Comparison of ENCODE assay signal across 10 mouse cellular contexts in genomic region chr12:32208951-32209350, GRCm38 (mm10). TPM values are rescaled to one million over a fixed set of nuclear protein-coding genes. Genes with fewer than 3 reads are reported as not detected.
DNase-seq lines count a peak whose midpoint lies in the region; ATAC-seq and TF ChIP-seq lines count a peak whose summit lies in the region.
"Had no signal": no experiment of that assay in that cellular context is flagged by ENCODE, and none has a peak within 500 bp of the region (broad histone marks: within the 10 kb centered on the region; RNA-seq: fewer than 3 reads in every experiment).

No protein-coding gene starts in this region.

- no peaks in the 10 kb centered on the region for H3K36me3 ChIP-seq in heart, embryonic 14.5 days (ENCODE audit: control insufficient read depth, insufficient read depth, low read length)
- H3K36me3 ChIP-seq in heart, embryonic 10.5 days, result no peaks in the 10 kb centered on the region
- H3K36me3 ChIP-seq in liver, embryonic 14.5 days (replicated peaks; ENCODE audit: control insufficient read depth, insufficient read depth, low read depth), result no peaks in the 10 kb centered on the region
- H3K36me3 ChIP-seq: hindbrain, embryonic 15.5 days; limb, embryonic 12.5 days had no signal

- WGBS in heart, embryonic 14.5 days, result 57% methylated on average over 2 of the region's 2 CpGs
- WGBS in heart, embryonic 10.5 days, result 64% methylated on average over 2 of the region's 2 CpGs
- 18% methylated on average over 2 of the region's 2 CpGs for WGBS in liver, embryonic 14.5 days (ENCODE audit: insufficient replicate concordance)

- peak overlapping the region; percentile 48 for H3K4me2 ChIP-seq in heart, embryonic 14.5 days (ENCODE audit: low read length)
- peak overlapping the region; percentile 61 for H3K4me2 ChIP-seq in liver, embryonic 14.5 days (ENCODE audit: low read depth)
- H3K4me2 ChIP-seq: hindbrain, embryonic 15.5 days; limb, embryonic 12.5 days had no signal

- intact Hi-C loops in left cerebral cortex, postnatal 36 days (cut with DNase I), result no loop called here

- H3K9ac ChIP-seq in heart, embryonic 14.5 days (ENCODE audit: low read length), result no peak overlapping the region
- peak overlapping the region; percentile 19 for H3K9ac ChIP-seq in liver, embryonic 14.5 days (replicated peaks)
- H3K9ac ChIP-seq: hindbrain, embryonic 15.5 days; limb, embryonic 12.5 days had no signal

- H3K27ac ChIP-seq in heart, embryonic 14.5 days (replicated peaks in 1 of 2; ENCODE audit: control insufficient read depth in 1 of 2, insufficient read depth in 1 of 2, low read depth in 2 of 2, low read length in 2 of 2), result peak overlapping the region in 1 of 2 experiments; percentile 31; a peak in 1 of 4 replicates
- no peak overlapping the region for H3K27ac ChIP-seq in heart, embryonic 10.5 days
- peak overlapping the region; percentile 1; the same call in 1 of the 2 replicates for H3K27ac ChIP-seq in liver, embryonic 14.5 days
- H3K27ac ChIP-seq: hindbrain, embryonic 15.5 days; limb, embryonic 12.5 days had no signal

- no peak for TF ChIP-seq CTCF in liver, embryonic 14.5 days (IDR thresholded peaks at IDR 0.05; ENCODE audit: low read depth)

- DNase-seq in heart, embryonic 10.5 days (ENCODE audit: low spot score), result no peak
- DNase-seq in thymus, postnatal 25 days, result peak; percentile 36
- DNase-seq in thymus, postnatal 10 days (ENCODE audit: low spot score in 2 of 2), result no peak
- DNase-seq in liver, embryonic 14.5 days (ENCODE audit: low read depth in 3 of 3, low spot score in 3 of 3), result peak in 1 of 3 experiments; percentile 20
- DNase-seq in layer of hippocampus, adult 8-10 months (ENCODE audit: low spot score in 2 of 2), result no peak
- DNase-seq in cerebellum, adult 9-10 months, result no peak
- DNase-seq in left cerebral cortex, postnatal 36 days (ENCODE audit: low spot score in 2 of 2), result no peak

- H3K4me3 ChIP-seq in heart, embryonic 14.5 days (ENCODE audit: control insufficient read depth in 1 of 2, insufficient read depth in 1 of 2, low read depth in 1 of 2, low read length in 2 of 2), result no peak overlapping the region
- H3K4me3 ChIP-seq in heart, embryonic 10.5 days, result no peak overlapping the region
- peak overlapping the region; percentile 56 to 86 for H3K4me3 ChIP-seq in liver, embryonic 14.5 days (ENCODE audit: insufficient read depth in 1 of 2, low read depth in 2 of 2, low read length in 2 of 2)
- H3K4me3 ChIP-seq: hindbrain, embryonic 15.5 days; limb, embryonic 12.5 days had no signal

- H3K9me3 ChIP-seq in heart, embryonic 14.5 days (ENCODE audit: control insufficient read depth, low read length), result no peaks in the 10 kb centered on the region
- no peaks in the 10 kb centered on the region for H3K9me3 ChIP-seq in heart, embryonic 10.5 days
- no peaks in the 10 kb centered on the region for H3K9me3 ChIP-seq in liver, embryonic 14.5 days (ENCODE audit: control insufficient read depth, low read length)
- H3K9me3 ChIP-seq: hindbrain, embryonic 15.5 days; limb, embryonic 12.5 days had no signal

- ATAC-seq in heart, embryonic 14.5 days (ENCODE audit: insufficient number of reproducible peaks, insufficient read depth, low FRiP score, low read depth), result no peak
- ATAC-seq in liver, embryonic 14.5 days (ENCODE audit: insufficient read depth), result peak; percentile 62

- H3K4me1 ChIP-seq in heart, embryonic 14.5 days (ENCODE audit: control insufficient read depth in 2 of 2, insufficient read depth in 2 of 2, low read length in 2 of 2), result peaks cover 0 to 6% of the 10 kb centered on the region in 2 experiments; a peak in 2 of 4 replicates
- peaks cover 17% of the 10 kb centered on the region for H3K4me1 ChIP-seq in heart, embryonic 10.5 days
- H3K4me1 ChIP-seq in liver, embryonic 14.5 days (replicated peaks; ENCODE audit: control insufficient read depth in 2 of 2, insufficient read depth in 2 of 2, low read length in 1 of 2), result peaks cover 0 to 18% of the 10 kb centered on the region in 2 experiments; a peak in 2 of 4 replicates
- H3K4me1 ChIP-seq: limb, embryonic 12.5 days had no signal

- TF ChIP-seq EP300 in liver, embryonic 14.5 days (IDR thresholded peaks at IDR 0.05; ENCODE audit: low read depth), result peak; percentile 27; the same call in 1 of the 2 replicates

- H3K27me3 ChIP-seq in heart, embryonic 14.5 days (ENCODE audit: control insufficient read depth, insufficient read depth, low read length), result no peaks in the 10 kb centered on the region
- no peaks in the 10 kb centered on the region for H3K27me3 ChIP-seq in heart, embryonic 10.5 days (ENCODE audit: insufficient read depth, poor library complexity, severe bottlenecking)
- no peaks in the 10 kb centered on the region for H3K27me3 ChIP-seq in liver, embryonic 14.5 days (ENCODE audit: control insufficient read depth, insufficient read depth, low read length)
- H3K27me3 ChIP-seq: hindbrain, embryonic 15.5 days; limb, embryonic 12.5 days had no signal

RNA-seq across cellular contexts. Expression of gene Pik3cg, which starts 0.5 kb away (rescaled TPM):
- 1.9 and 2.2 TPM in 2 replicates for polyA plus RNA-seq in heart, embryonic 14.5 days (2014; fragmentation: Nextera tagmentation; extraction: Ambion mirVana)
- polyA plus RNA-seq in heart, embryonic 10.5 days (2016; fragmentation: Nextera tagmentation; extraction: Ambion mirVana), result 0.70 and 0.82 TPM in 2 replicates
- 1.9 and 2.4 TPM in 2 replicates for polyA plus RNA-seq in liver, embryonic 14.5 days (2012; rRNA removed)
- polyA plus RNA-seq in liver, embryonic 14.5 days (2014; fragmentation: Nextera tagmentation; extraction: Ambion mirVana), result 3.5 and 5.1 TPM in 2 replicates
- 10 to 100 TPM in 2 of 4 experiments, 1 to 10 TPM in 2; 3.5 to 10.8 (median 6.9) TPM for total RNA-seq in layer of hippocampus, adult 8-10 months (2022)
- total RNA-seq in left cerebral cortex, postnatal 36 days (2021), result 1 to 10 TPM; 3.4 to 3.9 TPM

Comparison
In these comparisons a context has a peak if more than half of its experiments do, and no peak if none do; other contexts are left out.
1. H3K4me3 ChIP-seq: peak in liver, embryonic 14.5 days (2 of 2); none in heart, embryonic 14.5 days (0 of 2) and heart, embryonic 10.5 days (single experiment).